Mouse (Mus musculus): ENCODE results near the gene Gm15448. TPM values are rescaled to one million over a fixed set of nuclear protein-coding genes. Genes with fewer than 3 reads are reported as not detected.

Gene Gm15448
- polyA plus RNA-seq, 2 experiments = not detected

Other genes starting within 250 kb of the Gm15448 start
- gene Oscar, start 209.5 kb downstream of the Gm15448 start, polyA plus RNA-seq (2012; rRNA removed) = 1.1 and 1.9 TPM in 2 replicates
- 0.40 TPM in 2 replicates for gene Oscar, start 209.5 kb downstream of the Gm15448 start, polyA plus RNA-seq (2014; fragmentation: Nextera tagmentation; extraction: Ambion mirVana)
- 232 and 238 TPM in 2 replicates for gene Ndufa3, start 208.3 kb downstream of the Gm15448 start, polyA plus RNA-seq (2012; rRNA removed)
- gene Ndufa3, start 208.3 kb downstream of the Gm15448 start, polyA plus RNA-seq (2014; fragmentation: Nextera tagmentation; extraction: Ambion mirVana) = 494 and 527 TPM in 2 replicates
- 21.5 and 31.9 TPM in 2 replicates for gene Tfpt, start 195.8 kb downstream of the Gm15448 start, polyA plus RNA-seq (2012; rRNA removed)
- gene Tfpt, start 195.8 kb downstream of the Gm15448 start, polyA plus RNA-seq (2014; fragmentation: Nextera tagmentation; extraction: Ambion mirVana) = 24.7 and 24.8 TPM in 2 replicates
- 52.0 and 64.9 TPM in 2 replicates for gene Prpf31, start 195.7 kb downstream of the Gm15448 start, polyA plus RNA-seq (2012; rRNA removed)
- gene Prpf31, start 195.7 kb downstream of the Gm15448 start, polyA plus RNA-seq (2014; fragmentation: Nextera tagmentation; extraction: Ambion mirVana) = 85.6 and 87.5 TPM in 2 replicates
- gene Cnot3, start 180.4 kb downstream of the Gm15448 start, polyA plus RNA-seq (2012; rRNA removed) = 108 and 144 TPM in 2 replicates
- gene Cnot3, start 180.4 kb downstream of the Gm15448 start, polyA plus RNA-seq (2014; fragmentation: Nextera tagmentation; extraction: Ambion mirVana) = 63.8 and 72.1 TPM in 2 replicates
- 6.0 and 10.5 TPM in 2 replicates for gene Leng1, start 159.8 kb downstream of the Gm15448 start, polyA plus RNA-seq (2012; rRNA removed)
- gene Leng1, start 159.8 kb downstream of the Gm15448 start, polyA plus RNA-seq (2014; fragmentation: Nextera tagmentation; extraction: Ambion mirVana) = 12.6 and 14.6 TPM in 2 replicates
- gene Tmc4, start 148.1 kb downstream of the Gm15448 start, polyA plus RNA-seq (2012; rRNA removed) = 20.2 and 21.0 TPM in 2 replicates
- gene Tmc4, start 148.1 kb downstream of the Gm15448 start, polyA plus RNA-seq (2014; fragmentation: Nextera tagmentation; extraction: Ambion mirVana) = 4.8 and 5.1 TPM in 2 replicates
- 193 and 271 TPM in 2 replicates for gene Tsen34, start 132.8 kb downstream of the Gm15448 start, polyA plus RNA-seq (2012; rRNA removed)
- 273 and 276 TPM in 2 replicates for gene Tsen34, start 132.8 kb downstream of the Gm15448 start, polyA plus RNA-seq (2014; fragmentation: Nextera tagmentation; extraction: Ambion mirVana)
- 73.9 and 98.7 TPM in 2 replicates for gene Mboat7, start 132.2 kb downstream of the Gm15448 start, polyA plus RNA-seq (2012; rRNA removed)
- gene Mboat7, start 132.2 kb downstream of the Gm15448 start, polyA plus RNA-seq (2014; fragmentation: Nextera tagmentation; extraction: Ambion mirVana) = 51.2 and 53.3 TPM in 2 replicates
- gene Rps9, start 121.7 kb downstream of the Gm15448 start, polyA plus RNA-seq (2012; rRNA removed) = 2,914 and 3,913 TPM in 2 replicates
- gene Rps9, start 121.7 kb downstream of the Gm15448 start, polyA plus RNA-seq (2014; fragmentation: Nextera tagmentation; extraction: Ambion mirVana) = 1,650 and 1,670 TPM in 2 replicates
- 1.0 and 1.4 TPM in 2 replicates for gene Pirb, start 105.3 kb downstream of the Gm15448 start, polyA plus RNA-seq (2012; rRNA removed)
- 1.0 and 1.6 TPM in 2 replicates for gene Pirb, start 105.3 kb downstream of the Gm15448 start, polyA plus RNA-seq (2014; fragmentation: Nextera tagmentation; extraction: Ambion mirVana)
- 0.09 and 0.22 TPM in 2 replicates for gene Pira2, start 19.4 kb upstream of the Gm15448 start, polyA plus RNA-seq (2012; rRNA removed)
- gene Pira2, start 19.4 kb upstream of the Gm15448 start, polyA plus RNA-seq (2014; fragmentation: Nextera tagmentation; extraction: Ambion mirVana) = 0.12 and 0.32 TPM in 2 replicates
- gene Gm14548, start 72.4 kb upstream of the Gm15448 start, polyA plus RNA-seq (2012; rRNA removed) = 0.05 and 0.14 TPM in 2 replicates
- 0.23 TPM in 1 of 2 replicates, not detected in the other for gene Gm14548, start 72.4 kb upstream of the Gm15448 start, polyA plus RNA-seq (2014; fragmentation: Nextera tagmentation; extraction: Ambion mirVana)
- gene Lilra6, start 89.8 kb upstream of the Gm15448 start, polyA plus RNA-seq (2012; rRNA removed) = 0.09 and 0.27 TPM in 2 replicates
- gene Lilra6, start 89.8 kb upstream of the Gm15448 start, polyA plus RNA-seq (2014; fragmentation: Nextera tagmentation; extraction: Ambion mirVana) = not detected in 2 replicates
- gene Lair1, start 237.5 kb upstream of the Gm15448 start, polyA plus RNA-seq (2012; rRNA removed) = 0.40 and 0.59 TPM in 2 replicates
- 0.91 and 1.2 TPM in 2 replicates for gene Lair1, start 237.5 kb upstream of the Gm15448 start, polyA plus RNA-seq (2014; fragmentation: Nextera tagmentation; extraction: Ambion mirVana)